Mouse (Mus musculus) embryonic facial prominence, embryonic 15.5 days (tissue): ENCODE data around the gene Slc25a17. TPM values are rescaled to one million over a fixed set of nuclear protein-coding genes. Genes with fewer than 3 reads are reported as not detected.

Experiments
- ATAC-seq: fragments of 200-750 bp; cut with Nextera tagmentation; 2 replicates; pipeline ENCODE4 v1.8.0; 2017; ENCODE audit warnings: low read depth, moderate TSS enrichment; ENCODE audit not compliant: insufficient number of reproducible peaks, low FRiP score, low TSS enrichment
- H3K27ac ChIP-seq: fragments of 300-500 bp; sonication (generic); replicated peaks from 2 replicates; pipeline ENCODE4 v1.5.1; 2015; ENCODE audit warnings: mild to moderate bottlenecking, inconsistent platforms
- H3K27me3 ChIP-seq: fragments of 300-500 bp; sonication (generic); 2 replicates; pipeline ENCODE4 v1.6.1; 2015; ENCODE audit warnings: inconsistent platforms
- H3K36me3 ChIP-seq: fragments of 300-500 bp; sonication (generic); 2 replicates; pipeline ENCODE4 v1.6.1; 2015; ENCODE audit warnings: mild to moderate bottlenecking, inconsistent platforms
- H3K4me1 ChIP-seq: fragments of 300-500 bp; sonication (generic); 2 replicates; pipeline ENCODE4 v1.6.1; 2015; ENCODE audit warnings: inconsistent platforms
- H3K4me2 ChIP-seq: fragments of 300-500 bp; sonication (generic); replicated peaks from 2 replicates; pipeline ENCODE4 v1.6.1; 2015; ENCODE audit warnings: mild to moderate bottlenecking, inconsistent platforms
- H3K4me3 ChIP-seq: fragments of 300-500 bp; sonication (generic); replicated peaks from 2 replicates; pipeline ENCODE4 v1.5.1; 2015; ENCODE audit warnings: mild to moderate bottlenecking, inconsistent platforms
- H3K9ac ChIP-seq: fragments of 300-500 bp; sonication (generic); 2 replicates; pipeline ENCODE4 v1.6.1; 2015; ENCODE audit warnings: inconsistent platforms
- H3K9me3 ChIP-seq: fragments of 300-500 bp; sonication (generic); replicated peaks from 2 replicates; pipeline ENCODE4 v1.6.1; 2016; ENCODE audit warnings: inconsistent platforms
- WGBS: fragments of 180-500 bp; shearing (Covaris S2); methylation state at CpG from one replicate; pipeline ENCODE4 v1.1.7; 2015; 5-methylcytosine and 5-hydroxymethylcytosine counted together
- polyA plus RNA-seq: library from polyadenylated mRNA; unstranded; fragments of >200 nt; fragmentation: Nextera tagmentation; extraction: Ambion mirVana; gene quantifications from 2 replicates; pipeline ENCODE4 v1.2.1, GENCODE M21; 2015

Slc25a17 gene
- 125 and 134 TPM in 2 replicates for polyA plus RNA-seq

GRCm38 (mm10) chr15:81360345-81361021 lies at the start of gene Slc25a17:
Gene Slc25a17 (minus strand): TSS chr15:81360812.
- ATAC-seq, result peak; percentile 99
- Histone ChIP-seq H3K9me3 (no peaks in the 10 kb centered on the region), H3K27ac (peak within 1 kb of the TSS; percentile 91), H3K4me1 (peaks cover 23% of the 10 kb centered on the region), H3K4me2 (peak within 1 kb of the TSS; percentile 69), H3K27me3 (no peaks in the 10 kb centered on the region), H3K36me3 (peaks cover 18% of the 10 kb centered on the region), H3K9ac (peak within 1 kb of the TSS; percentile 66), H3K4me3 (peak within 1 kb of the TSS; percentile 71)
- under 1% methylated on average over 30 of the region's 30 CpGs for WGBS

- WGBS, result 96% methylated on average over 1 of the region's 1 CpGs
- H3K27ac ChIP-seq, result no peak within 1 kb of the TSS
- no peak within 1 kb of the TSS for H3K4me2 ChIP-seq
- no peak for ATAC-seq
- H3K9me3 ChIP-seq, result no peaks in the 10 kb centered on the region
- no peaks in the 10 kb centered on the region for H3K4me1 ChIP-seq
- no peak within 1 kb of the TSS for H3K9ac ChIP-seq
- no peak within 1 kb of the TSS for H3K4me3 ChIP-seq
- no peaks in the 10 kb centered on the region for H3K27me3 ChIP-seq
- no peaks in the 10 kb centered on the region for H3K36me3 ChIP-seq
These were observed 47.6 kb upstream of the Slc25a17 start, which contains the start of gene Dnajb7 for GRCm38 (mm10) chr15:81408199-81408598. Gene Dnajb7 (minus strand): TSS chr15:81408299.

GRCm38 (mm10) chr15:81405008-81405407 lies 44.4 kb upstream of the Slc25a17 start:
- Histone ChIP-seq H3K27ac (no peak overlapping the region), H3K27me3 (no peaks in the 10 kb centered on the region), H3K4me2 (no peak overlapping the region), H3K4me1 (peaks cover 7% of the 10 kb centered on the region), H3K4me3 (no peak overlapping the region), H3K36me3 (no peaks in the 10 kb centered on the region), H3K9ac (no peak overlapping the region), H3K9me3 (no peaks in the 10 kb centered on the region)
- no peak for ATAC-seq
- 83% methylated on average over 3 of the region's 3 CpGs for WGBS

- H3K4me1 ChIP-seq, result peaks cover 26% of the 10 kb centered on the region
- peak within 1 kb of the TSS; percentile 75 for H3K4me2 ChIP-seq
- H3K36me3 ChIP-seq, result no peaks in the 10 kb centered on the region
- under 1% methylated on average over 50 of the region's 50 CpGs for WGBS
- peak within 1 kb of the TSS; percentile 96 for H3K27ac ChIP-seq
- H3K9ac ChIP-seq, result peak within 1 kb of the TSS; percentile 97
- H3K27me3 ChIP-seq, result no peaks in the 10 kb centered on the region
- peak within 1 kb of the TSS; percentile 95 for H3K4me3 ChIP-seq
- H3K9me3 ChIP-seq, result no peaks in the 10 kb centered on the region
- ATAC-seq, result peak; percentile 99
These were observed 39.2 kb upstream of the Slc25a17 start, which contains the start of the genes St13 and Xpnpep3 for GRCm38 (mm10) chr15:81399638-81400315. Gene St13 (minus strand): TSS chr15:81400077. Gene Xpnpep3 (plus strand): TSS chr15:81400138.

- WGBS, result under 1% methylated on average over 21 of the region's 21 CpGs
- peak overlapping the region; percentile 75 for H3K4me2 ChIP-seq
These were observed 38.7 kb upstream of the Slc25a17 start for GRCm38 (mm10) chr15:81399297-81399637.

GRCm38 (mm10) chr15:81398189-81398588 lies 37.6 kb upstream of the Slc25a17 start:
- no peaks in the 10 kb centered on the region for H3K27me3 ChIP-seq
- peak overlapping the region; percentile 75 for H3K4me2 ChIP-seq
- H3K9ac ChIP-seq, result 0 out of 2 replicates have a peak overlapping the region, but pooled peaks have one; percentile 97
- 0 out of 2 replicates have a peak, but pooled peaks cover 3% of the 10 kb centered on the region for H3K36me3 ChIP-seq
- no peak for ATAC-seq
- H3K4me3 ChIP-seq, result peak overlapping the region; percentile 95
- H3K27ac ChIP-seq, result no peak overlapping the region
- peaks cover 26% of the 10 kb centered on the region for H3K4me1 ChIP-seq
- H3K9me3 ChIP-seq, result no peaks in the 10 kb centered on the region

More at GRCm38 (mm10) chr15:81399297-81399637, 38.7 kb upstream of the Slc25a17 start:
- Histone ChIP-seq H3K9me3 (no peaks in the 10 kb centered on the region), H3K9ac (peak overlapping the region; percentile 97), H3K27ac (peak overlapping the region; percentile 96), H3K4me1 (peaks cover 26% of the 10 kb centered on the region), H3K27me3 (no peaks in the 10 kb centered on the region), H3K4me3 (peak overlapping the region; percentile 95), H3K36me3 (no peaks in the 10 kb centered on the region)
- no peak; the same call in 1 of the 2 replicates for ATAC-seq

GRCm38 (mm10) chr15:81394211-81394915 lies 33.8 kb upstream of the Slc25a17 start:
- H3K4me1 ChIP-seq, result peaks cover 19% of the 10 kb centered on the region
- no peak overlapping the region for H3K4me2 ChIP-seq
- no peaks in the 10 kb centered on the region for H3K27me3 ChIP-seq
- H3K36me3 ChIP-seq, result peaks cover 35% of the 10 kb centered on the region; the same call in 1 of the 2 replicates
- H3K4me3 ChIP-seq, result no peak overlapping the region
- H3K9ac ChIP-seq, result no peak overlapping the region
- H3K9me3 ChIP-seq, result no peaks in the 10 kb centered on the region
- H3K27ac ChIP-seq, result no peak overlapping the region
- 81% methylated on average over 8 of the region's 8 CpGs for WGBS
- ATAC-seq, result no peak

GRCm38 (mm10) chr15:81392997-81393396 lies 32.4 kb upstream of the Slc25a17 start:
- Histone ChIP-seq H3K4me1 (peaks cover 13% of the 10 kb centered on the region; the same call in 1 of the 2 replicates), H3K9me3 (no peaks in the 10 kb centered on the region), H3K27ac (no peak overlapping the region), H3K4me2 (no peak overlapping the region), H3K4me3 (no peak overlapping the region), H3K27me3 (no peaks in the 10 kb centered on the region), H3K36me3 (peaks cover 43% of the 10 kb centered on the region), H3K9ac (no peak overlapping the region)
- no peak for ATAC-seq

- Histone ChIP-seq H3K9ac (no peak overlapping the region), H3K4me2 (no peak overlapping the region), H3K4me1 (no peaks in the 10 kb centered on the region), H3K27ac (no peak overlapping the region), H3K36me3 (peaks cover 87% of the 10 kb centered on the region), H3K9me3 (no peaks in the 10 kb centered on the region), H3K4me3 (no peak overlapping the region), H3K27me3 (no peaks in the 10 kb centered on the region)
- ATAC-seq, result no peak
- WGBS, result 94% methylated on average over 5 of the region's 5 CpGs
These were observed 25.7 kb upstream of the Slc25a17 start for GRCm38 (mm10) chr15:81386327-81386726.

GRCm38 (mm10) chr15:81378845-81379244 lies 18.2 kb upstream of the Slc25a17 start:
- no peak overlapping the region for H3K27ac ChIP-seq
- no peak overlapping the region for H3K4me3 ChIP-seq
- no peaks in the 10 kb centered on the region for H3K4me1 ChIP-seq
- H3K27me3 ChIP-seq, result no peaks in the 10 kb centered on the region
- H3K36me3 ChIP-seq, result peaks cover 69% of the 10 kb centered on the region
- no peaks in the 10 kb centered on the region for H3K9me3 ChIP-seq
- 77% methylated on average over 2 of the region's 2 CpGs for WGBS
- no peak overlapping the region for H3K9ac ChIP-seq
- ATAC-seq, result no peak
- H3K4me2 ChIP-seq, result no peak overlapping the region

- H3K36me3 ChIP-seq, result peaks cover 68% of the 10 kb centered on the region
- no peak overlapping the region for H3K4me2 ChIP-seq
- no peak overlapping the region for H3K9ac ChIP-seq
- no peak overlapping the region for H3K27ac ChIP-seq
- H3K27me3 ChIP-seq, result no peaks in the 10 kb centered on the region
- H3K4me1 ChIP-seq, result no peaks in the 10 kb centered on the region
- ATAC-seq, result no peak
- H3K4me3 ChIP-seq, result no peak overlapping the region
- H3K9me3 ChIP-seq, result no peaks in the 10 kb centered on the region
- 90% methylated on average over 11 of the region's 11 CpGs for WGBS
These were observed 14.0 kb upstream of the Slc25a17 start for GRCm38 (mm10) chr15:81374621-81375020.
